Mouse (Mus musculus) myocyte (in vitro differentiated cells): ENCODE results near the gene Lbh. TPM values are rescaled to one million over a fixed set of nuclear protein-coding genes. Genes with fewer than 3 reads are reported as not detected.

Experiments used
- H3K27me3 ChIP-seq: one replicate; pipeline ENCODE4 v1.6.1; 2011; ENCODE audit not compliant: control insufficient read depth, insufficient read depth, insufficient read length
- H3K36me3 ChIP-seq: one replicate; pipeline ENCODE4 v1.6.1; 2011; ENCODE audit not compliant: control insufficient read depth, insufficient read depth
- H3K4me2 ChIP-seq: one replicate; pipeline ENCODE4 v1.6.1; 2011; ENCODE audit warnings: low read depth, control low read depth
- H3K4me3 ChIP-seq: one replicate; pipeline ENCODE4 v1.5.1; 2011; ENCODE audit warnings: mild to moderate bottlenecking, control low read depth, moderate library complexity
- H3K79me2 ChIP-seq: one replicate; pipeline ENCODE4 v1.6.1; 2011; ENCODE audit not compliant: control insufficient read depth, insufficient read depth
- H3ac ChIP-seq: one replicate; pipeline ENCODE4 v1.6.1; 2011; ENCODE audit not compliant: control insufficient read depth, insufficient read length
- CEBPB ChIP-seq: IDR thresholded peaks from 2 replicates; pipeline ENCODE4 v1.6.1; 2011; ENCODE audit warnings: mild to moderate bottlenecking, moderate library complexity; ENCODE audit not compliant: poor library complexity, insufficient read depth, severe bottlenecking
- E2F4 ChIP-seq: IDR thresholded peaks from one replicate; pipeline ENCODE4 v1.6.1; 2011; ENCODE audit warnings: mild to moderate bottlenecking, control low read depth, moderate library complexity; ENCODE audit not compliant: insufficient read depth
- MAX ChIP-seq: IDR thresholded peaks from one replicate; pipeline ENCODE4 v1.6.1; 2011; ENCODE audit warnings: low read depth, mild to moderate bottlenecking, control low read depth
- MYOD1 ChIP-seq, 3 experiments: IDR thresholded peaks; one replicate each; pipeline ENCODE4 v1.6.1; 2011; ENCODE audit warnings: control low read depth in 2 of 3, low read depth in 2 of 3, mild to moderate bottlenecking in 2 of 3, moderate library complexity in 1 of 3; ENCODE audit not compliant: insufficient read length in 2 of 3, control insufficient read depth in 1 of 3
- MYOG ChIP-seq, 3 experiments: IDR thresholded peaks; one replicate each; pipeline ENCODE4 v1.6.1; 2011; ENCODE audit warnings: control low read depth in 2 of 3, low read depth in 2 of 3, mild to moderate bottlenecking in 2 of 3; ENCODE audit not compliant: insufficient read length in 2 of 3, control insufficient read depth in 1 of 3, insufficient read depth in 1 of 3
- POLR2A ChIP-seq: IDR thresholded peaks from one replicate; pipeline ENCODE4 v1.6.1; 2011; ENCODE audit warnings: low read depth, mild to moderate bottlenecking, control low read depth, moderate library complexity; ENCODE audit not compliant: insufficient read length
- POLR2AphosphoS2 ChIP-seq: IDR thresholded peaks from one replicate; pipeline ENCODE4 v1.6.1; 2011; ENCODE audit warnings: low read depth, control low read depth; ENCODE audit not compliant: insufficient read length
- REST ChIP-seq: IDR thresholded peaks from one replicate; pipeline ENCODE4 v1.6.1; 2011; ENCODE audit warnings: mild to moderate bottlenecking, control low read depth, moderate library complexity; ENCODE audit not compliant: insufficient read depth, insufficient read length
- TCF12 ChIP-seq: IDR thresholded peaks from one replicate; pipeline ENCODE4 v1.6.1; 2011; ENCODE audit warnings: mild to moderate bottlenecking, control low read depth; ENCODE audit not compliant: poor library complexity, insufficient read depth, severe bottlenecking
- TCF3 ChIP-seq: IDR thresholded peaks from one replicate; pipeline ENCODE4 v1.6.1; 2011; ENCODE audit warnings: low read depth, control low read depth; ENCODE audit not compliant: insufficient read length
- USF1 ChIP-seq: IDR thresholded peaks from one replicate; pipeline ENCODE4 v1.6.1; 2011; ENCODE audit warnings: low read depth, mild to moderate bottlenecking, control low read depth, moderate library complexity
- polyA plus RNA-seq: library from polyadenylated mRNA; unstranded; fragments of >200 nt; fragmentation: generic; extraction: Trizol; gene quantifications from one replicate; pipeline ENCODE4 v1.2.1, GENCODE M21; 2012; ENCODE audit warnings: missing spikeins

Lbh gene
- polyA plus RNA-seq, 1 experiment, result 29.8 TPM

GRCm38 (mm10) chr17:72922206-72922605 lies 4.1 kb downstream of the Lbh start:
- H3K4me3 ChIP-seq, result no peak overlapping the region
- H3K36me3 ChIP-seq, result peaks cover 40% of the 10 kb centered on the region
- peaks cover 83% of the 10 kb centered on the region for H3K79me2 ChIP-seq
- H3K4me2 ChIP-seq, result peak overlapping the region; percentile 35
- no peak overlapping the region for H3ac ChIP-seq
- H3K27me3 ChIP-seq, result no peaks in the 10 kb centered on the region
- no peak for TF ChIP-seq TCF12

DNA sequence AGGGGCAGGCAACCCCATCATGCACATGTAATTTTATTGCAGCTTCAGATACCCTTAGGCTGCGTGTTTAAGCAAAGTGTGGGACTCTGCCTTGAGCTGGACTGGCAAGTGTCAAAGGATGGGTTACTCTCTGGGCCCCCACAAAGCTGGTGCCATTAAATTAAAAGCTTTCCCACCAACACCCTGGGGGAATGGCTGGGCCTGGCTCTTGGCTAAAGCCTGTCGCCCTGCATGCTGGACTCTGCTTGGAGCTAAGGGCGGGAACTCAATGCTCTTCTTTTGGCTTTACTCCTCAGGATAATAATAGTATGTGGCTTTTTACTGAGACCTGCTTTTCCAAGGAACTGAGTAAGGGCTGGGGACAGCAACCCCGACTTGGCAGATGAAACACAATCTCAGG lies 5.2 kb downstream of the Lbh start:
- H3K79me2 ChIP-seq, result peaks cover 94% of the 10 kb centered on the region
- no peaks in the 10 kb centered on the region for H3K27me3 ChIP-seq
- H3ac ChIP-seq, result no peak overlapping the region
- TF ChIP-seq USF1 (no peak), REST (no peak), POLR2A (no peak), MYOD1 (IDR thresholded peaks at IDR 0.05; ENCODE audit: control insufficient read depth in 1 of 3, insufficient read length in 2 of 3, low read depth in 2 of 3) (no peak), MYOG (IDR thresholded peaks at IDR 0.05; ENCODE audit: control insufficient read depth in 1 of 3, insufficient read depth in 1 of 3, insufficient read length in 2 of 3, low read depth in 2 of 3) (no peak)
- H3K4me2 ChIP-seq, result peak overlapping the region; percentile 26
- H3K4me3 ChIP-seq, result no peak overlapping the region
- H3K36me3 ChIP-seq, result peaks cover 50% of the 10 kb centered on the region

- Histone ChIP-seq H3K4me2 (no peak overlapping the region), H3K36me3 (peaks cover 52% of the 10 kb centered on the region), H3ac (no peak overlapping the region), H3K79me2 (peaks cover 95% of the 10 kb centered on the region), H3K4me3 (no peak overlapping the region), H3K27me3 (no peaks in the 10 kb centered on the region)
- TF ChIP-seq USF1 (peak; percentile 24), MAX (no peak), CEBPB (no peak)
These were observed 6.2 kb downstream of the Lbh start for GRCm38 (mm10) chr17:72924295-72924694.

DNA sequence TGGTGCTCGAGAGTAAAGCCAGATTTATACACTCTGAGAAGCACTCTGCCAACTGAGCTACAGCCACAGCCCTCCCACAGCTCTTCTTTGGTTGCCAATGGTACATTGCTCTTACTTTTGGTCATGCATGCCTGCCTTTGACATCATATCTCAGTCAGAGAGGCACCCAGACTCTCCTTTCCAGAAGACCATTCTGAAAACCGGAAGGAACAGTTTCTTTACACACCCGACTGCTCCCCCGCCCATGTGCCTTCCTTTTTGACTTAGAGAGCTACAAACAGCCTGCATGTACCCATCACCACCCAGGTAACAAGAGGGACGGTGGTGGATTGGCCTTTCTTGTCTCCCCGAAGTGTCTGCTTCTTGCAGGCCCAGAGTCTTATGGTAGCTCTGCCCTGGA lies 7.0 kb downstream of the Lbh start:
- peaks cover 94% of the 10 kb centered on the region for H3K79me2 ChIP-seq
- H3K4me2 ChIP-seq, result no peak overlapping the region
- no peak for TF ChIP-seq MYOD1 (IDR thresholded peaks at IDR 0.05; ENCODE audit: control insufficient read depth in 1 of 3, insufficient read length in 2 of 3, low read depth in 2 of 3)
- TF ChIP-seq MAX, result no peak
- TF ChIP-seq TCF12, result no peak
- no peak for TF ChIP-seq POLR2AphosphoS2
- no peak for TF ChIP-seq POLR2A
- TF ChIP-seq CEBPB, result no peak
- no peak for TF ChIP-seq E2F4
- TF ChIP-seq REST, result no peak
- no peaks in the 10 kb centered on the region for H3K27me3 ChIP-seq
- H3K36me3 ChIP-seq, result peaks cover 53% of the 10 kb centered on the region
- H3ac ChIP-seq, result no peak overlapping the region
- H3K4me3 ChIP-seq, result no peak overlapping the region

- TF ChIP-seq MYOD1 (IDR thresholded peaks at IDR 0.05; ENCODE audit: control insufficient read depth in 1 of 3, insufficient read length in 2 of 3, low read depth in 2 of 3), result no peak
- peaks cover 93% of the 10 kb centered on the region for H3K79me2 ChIP-seq
- H3K36me3 ChIP-seq, result peaks cover 61% of the 10 kb centered on the region
- no peak overlapping the region for H3K4me2 ChIP-seq
- H3K4me3 ChIP-seq, result no peak overlapping the region
- no peak overlapping the region for H3ac ChIP-seq
- no peaks in the 10 kb centered on the region for H3K27me3 ChIP-seq
These were observed 7.9 kb downstream of the Lbh start for GRCm38 (mm10) chr17:72925804-72926617.

DNA sequence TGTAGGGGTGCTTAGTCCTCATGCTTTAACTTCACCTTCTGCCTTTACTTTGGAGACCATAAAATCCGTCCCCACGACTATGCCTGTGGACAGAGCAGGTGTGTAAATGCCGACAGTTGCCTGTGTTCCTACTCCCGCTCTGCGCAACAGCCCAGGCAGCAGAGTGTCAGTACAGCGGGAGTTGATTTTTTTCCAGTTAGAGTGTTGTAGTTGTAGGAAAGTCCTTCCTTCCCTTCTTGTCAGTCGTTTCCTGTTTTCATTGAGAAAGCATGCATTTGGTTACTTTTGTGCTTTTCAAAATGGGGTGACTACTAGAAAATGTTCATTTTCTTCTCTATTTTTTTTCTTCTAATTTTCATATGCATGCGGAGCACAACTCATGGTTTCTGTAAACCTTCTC lies 8.9 kb downstream of the Lbh start:
- H3K4me2 ChIP-seq, result no peak overlapping the region
- peaks cover 60% of the 10 kb centered on the region for H3K36me3 ChIP-seq
- H3ac ChIP-seq, result no peak overlapping the region
- H3K79me2 ChIP-seq, result peaks cover 93% of the 10 kb centered on the region
- no peaks in the 10 kb centered on the region for H3K27me3 ChIP-seq
- no peak for TF ChIP-seq E2F4
- no peak for TF ChIP-seq MYOG (IDR thresholded peaks at IDR 0.05; ENCODE audit: control insufficient read depth in 1 of 3, insufficient read depth in 1 of 3, insufficient read length in 2 of 3, low read depth in 2 of 3)
- no peak for TF ChIP-seq TCF3
- TF ChIP-seq MAX, result no peak
- no peak for TF ChIP-seq CEBPB
- no peak for TF ChIP-seq MYOD1 (IDR thresholded peaks at IDR 0.05; ENCODE audit: control insufficient read depth in 1 of 3, insufficient read length in 2 of 3, low read depth in 2 of 3)
- no peak overlapping the region for H3K4me3 ChIP-seq
